Mouse (Mus musculus) cerebellum, adult 18-20 months (tissue): ENCODE data around the gene Degs1.

Experiments used
- DNase-seq, 2 experiments: peaks; one replicate each; pipeline ENCODE4 v3.0.0; 2021

Degs1 gene

GRCm38 (mm10) chr1:182280046-182280445 is 2.6 kb downstream of the Degs1 start:
- no peak for DNase-seq

- no peak for DNase-seq
Observed at GRCm38 (mm10) chr1:182279436-182279835, 3.2 kb downstream of the Degs1 start.

GRCm38 (mm10) chr1:182275109-182275508 is 7.5 kb downstream of the Degs1 start:
- no peak for DNase-seq

GRCm38 (mm10) chr1:182271632-182272031 is 11.0 kb downstream of the Degs1 start:
- no peak for DNase-seq

- DNase-seq: no peak
Observed at GRCm38 (mm10) chr1:182271130-182271529, 11.5 kb downstream of the Degs1 start.

GRCm38 (mm10) chr1:182268317-182268716 is 14.3 kb downstream of the Degs1 start:
- no peak for DNase-seq

GRCm38 (mm10) chr1:182266028-182266525 is 16.5 kb downstream of the Degs1 start:
- no peak for DNase-seq

GRCm38 (mm10) chr1:182256041-182256680 is 26.4 kb downstream of the Degs1 start:
- DNase-seq: no peak

- DNase-seq: no peak
Observed at GRCm38 (mm10) chr1:182255031-182255430, 27.6 kb downstream of the Degs1 start.

- DNase-seq: no peak
Observed at GRCm38 (mm10) chr1:182254618-182255017, 28.0 kb downstream of the Degs1 start.

- DNase-seq: no peak
Observed at GRCm38 (mm10) chr1:182253756-182254534, 28.7 kb downstream of the Degs1 start.

GRCm38 (mm10) chr1:182252534-182253171 is 30.0 kb downstream of the Degs1 start:
- no peak for DNase-seq

GRCm38 (mm10) chr1:182250734-182251133 is 31.9 kb downstream of the Degs1 start:
- DNase-seq: no peak

- DNase-seq: no peak
Observed at GRCm38 (mm10) chr1:182249298-182249697, 33.3 kb downstream of the Degs1 start.

- no peak for DNase-seq
Observed at GRCm38 (mm10) chr1:182245003-182245402, 37.6 kb downstream of the Degs1 start.

GRCm38 (mm10) chr1:182238056-182238703 is 44.4 kb downstream of the Degs1 start:
- no peak for DNase-seq

- peak; percentile 11 to 22 for DNase-seq
Observed at GRCm38 (mm10) chr1:182237386-182237785, 45.2 kb downstream of the Degs1 start.

GRCm38 (mm10) chr1:182235174-182235573 is 47.4 kb downstream of the Degs1 start:
- no peak for DNase-seq

GRCm38 (mm10) chr1:182229381-182229780 is 53.2 kb downstream of the Degs1 start:
- DNase-seq: no peak

GRCm38 (mm10) chr1:182227141-182227963 is 55.3 kb downstream of the Degs1 start:
- no peak for DNase-seq

- no peak for DNase-seq
Observed at GRCm38 (mm10) chr1:182226261-182226660, 56.3 kb downstream of the Degs1 start.
